Mouse (Mus musculus) G1E (cell line): ENCODE measurements around the gene Tex14. TPM values are rescaled to one million over a fixed set of nuclear protein-coding genes. Genes with fewer than 3 reads are reported as not detected.

ENCODE experiments used
- ATAC-seq: 2 replicates; pipeline ENCODE4 v1.8.0; 2016; ENCODE audit warnings: mild to moderate bottlenecking; ENCODE audit not compliant: insufficient number of reproducible peaks, poor library complexity, low FRiP score, severe bottlenecking; ENCODE audit errors: extremely low read depth
- DNase-seq: peaks from one replicate; pipeline ENCODE4 v3.0.0; 2012; ENCODE audit warnings: low spot score
- H3K27me3 ChIP-seq: 2 replicates; pipeline ENCODE4 v1.6.1; 2012; ENCODE audit warnings: mild to moderate bottlenecking, low read length, inconsistent platforms; ENCODE audit not compliant: insufficient read depth
- H3K36me3 ChIP-seq: replicated peaks from 2 replicates; pipeline ENCODE3; 2012; ENCODE audit warnings: mild to moderate bottlenecking, inconsistent platforms
- H3K4me1 ChIP-seq: 2 replicates; pipeline ENCODE4 v1.6.1; 2012; ENCODE audit warnings: low read depth, low read length, inconsistent platforms, mixed read lengths; ENCODE audit not compliant: insufficient read depth
- H3K4me3 ChIP-seq: 2 replicates; pipeline ENCODE4 v1.5.1; 2012; ENCODE audit warnings: low read depth, mild to moderate bottlenecking, inconsistent platforms, low read length, moderate library complexity, mixed read lengths
- H3K9me3 ChIP-seq: replicated peaks from 2 replicates; pipeline ENCODE4 v1.6.1; 2012; ENCODE audit warnings: inconsistent platforms
- CTCF ChIP-seq: IDR thresholded peaks from 2 replicates; pipeline ENCODE4 v1.5.1; 2012; ENCODE audit warnings: low read depth, low read length, inconsistent platforms, mixed read lengths
- GATA1 ChIP-seq: IDR thresholded peaks from 2 replicates; pipeline ENCODE4 v1.6.1; 2012; ENCODE audit warnings: borderline replicate concordance, low read length, inconsistent platforms, mixed read lengths
- GATA2 ChIP-seq: IDR thresholded peaks from 2 replicates; pipeline ENCODE4 v1.6.1; 2012; ENCODE audit warnings: low read depth, low read length, inconsistent platforms, borderline replicate concordance
- POLR2AphosphoS5 ChIP-seq: IDR thresholded peaks from 2 replicates; pipeline ENCODE4 v1.6.1; 2012; ENCODE audit warnings: low read depth, low read length, inconsistent platforms; ENCODE audit not compliant: insufficient replicate concordance
- TAL1 ChIP-seq: conservative IDR thresholded peaks from 2 replicates; pipeline ENCODE4 v1.6.1; 2012; ENCODE audit warnings: low read depth, low read length, inconsistent platforms, mixed read lengths
- polyA plus RNA-seq: library from polyadenylated mRNA; stranded (reverse); fragments of >175 nt; gene quantifications from 2 replicates; pipeline ENCODE4 v1.2.3, GENCODE M21; 2012
- total RNA-seq, 2 experiments: library from RNA; stranded (forward) in 1 of 2; stranded (reverse) in 1 of 2; fragments of 200-1000 nt in 1 of 2; fragments of >200 nt in 1 of 2; fragmentation: Nextera tagmentation in 1 of 2; gene quantifications; 2 replicates each; pipeline ENCODE4 v1.2.3; 2014 to 2017

Tex14 gene
- total and polyA plus RNA-seq, 3 experiments: 0.16 TPM; not detected in 2

- no peak overlapping the region for H3K4me3 ChIP-seq
- DNase-seq: no peak
- TF ChIP-seq POLR2AphosphoS5 (no peak), TAL1 (no peak), CTCF (no peak), GATA1 (no peak), GATA2 (no peak)
- ATAC-seq: no peak
- H3K9me3 ChIP-seq: no peaks in the 10 kb centered on the region
- H3K36me3 ChIP-seq: peaks cover 97% of the 10 kb centered on the region
- H3K4me1 ChIP-seq: no peaks in the 10 kb centered on the region
- H3K27me3 ChIP-seq: no peaks in the 10 kb centered on the region; the same call in 1 of the 2 replicates
These were observed 197.4 kb downstream of the Tex14 start for GRCm38 (mm10) chr11:87602234-87602633.

GRCm38 (mm10) chr11:87603571-87603970 lies 198.7 kb downstream of the Tex14 start:
- no peaks in the 10 kb centered on the region; the same call in 1 of the 2 replicates for H3K27me3 ChIP-seq
- H3K4me3 ChIP-seq: no peak overlapping the region
- DNase-seq (no peak), ATAC-seq (no peak)
- no peaks in the 10 kb centered on the region for H3K9me3 ChIP-seq
- no peaks in the 10 kb centered on the region for H3K4me1 ChIP-seq
- peaks cover 95% of the 10 kb centered on the region for H3K36me3 ChIP-seq
- TF ChIP-seq CTCF (no peak), GATA1 (no peak)

Other genes starting within 250 kb of the Tex14 start
- gene Ppm1e, start 46.0 kb upstream of the Tex14 start, total RNA-seq (2014; fragmentation: Nextera tagmentation): not detected in 2 replicates
- gene Ppm1e, start 46.0 kb upstream of the Tex14 start, total RNA-seq (2017): 0.70 and 0.82 TPM in 2 replicates
- not detected in 2 replicates for gene Ppm1e, start 46.0 kb upstream of the Tex14 start, polyA plus RNA-seq
- gene Rad51c, start 111 bp upstream of the Tex14 start, total RNA-seq (2014; fragmentation: Nextera tagmentation): 4.4 and 4.7 TPM in 2 replicates
- 3.8 and 5.8 TPM in 2 replicates for gene Rad51c, start 111 bp upstream of the Tex14 start, total RNA-seq (2017)
- 0.59 and 0.74 TPM in 2 replicates for gene Rad51c, start 111 bp upstream of the Tex14 start, polyA plus RNA-seq
- gene Gm11492, start 161.6 kb downstream of the Tex14 start, total RNA-seq (2014; fragmentation: Nextera tagmentation): not detected in 2 replicates
- gene Gm11492, start 161.6 kb downstream of the Tex14 start, total RNA-seq (2017): 0.05 TPM in 1 of 2 replicates, not detected in the other
- gene Gm11492, start 161.6 kb downstream of the Tex14 start, polyA plus RNA-seq: not detected in 2 replicates
- gene Sept4, start 163.8 kb downstream of the Tex14 start, total RNA-seq (2014; fragmentation: Nextera tagmentation): 3.1 TPM in 1 of 2 replicates, not detected in the other
- 1.2 and 2.6 TPM in 2 replicates for gene Sept4, start 163.8 kb downstream of the Tex14 start, total RNA-seq (2017)
- 0.61 and 0.91 TPM in 2 replicates for gene Sept4, start 163.8 kb downstream of the Tex14 start, polyA plus RNA-seq
- gene Mtmr4, start 187.1 kb downstream of the Tex14 start, total RNA-seq (2014; fragmentation: Nextera tagmentation): 14.3 and 15.2 TPM in 2 replicates
- 18.2 and 20.2 TPM in 2 replicates for gene Mtmr4, start 187.1 kb downstream of the Tex14 start, total RNA-seq (2017)
- gene Mtmr4, start 187.1 kb downstream of the Tex14 start, polyA plus RNA-seq: 5.5 and 7.3 TPM in 2 replicates
- gene Hsf5, start 212.1 kb downstream of the Tex14 start, total RNA-seq (2014; fragmentation: Nextera tagmentation): 0.45 TPM in 1 of 2 replicates, not detected in the other
- 0.05 and 0.06 TPM in 2 replicates for gene Hsf5, start 212.1 kb downstream of the Tex14 start, total RNA-seq (2017)
- gene Hsf5, start 212.1 kb downstream of the Tex14 start, polyA plus RNA-seq: not detected in 2 replicates